Mouse (Mus musculus): Measurements from ENCODE around the gene Gm26965.
"Not testable (repeated sequence)": the region's sequence is repeated elsewhere in the genome, so short reads cannot be mapped to it uniquely, and the experiment has no call there.

The Gm26965 gene

DNA sequence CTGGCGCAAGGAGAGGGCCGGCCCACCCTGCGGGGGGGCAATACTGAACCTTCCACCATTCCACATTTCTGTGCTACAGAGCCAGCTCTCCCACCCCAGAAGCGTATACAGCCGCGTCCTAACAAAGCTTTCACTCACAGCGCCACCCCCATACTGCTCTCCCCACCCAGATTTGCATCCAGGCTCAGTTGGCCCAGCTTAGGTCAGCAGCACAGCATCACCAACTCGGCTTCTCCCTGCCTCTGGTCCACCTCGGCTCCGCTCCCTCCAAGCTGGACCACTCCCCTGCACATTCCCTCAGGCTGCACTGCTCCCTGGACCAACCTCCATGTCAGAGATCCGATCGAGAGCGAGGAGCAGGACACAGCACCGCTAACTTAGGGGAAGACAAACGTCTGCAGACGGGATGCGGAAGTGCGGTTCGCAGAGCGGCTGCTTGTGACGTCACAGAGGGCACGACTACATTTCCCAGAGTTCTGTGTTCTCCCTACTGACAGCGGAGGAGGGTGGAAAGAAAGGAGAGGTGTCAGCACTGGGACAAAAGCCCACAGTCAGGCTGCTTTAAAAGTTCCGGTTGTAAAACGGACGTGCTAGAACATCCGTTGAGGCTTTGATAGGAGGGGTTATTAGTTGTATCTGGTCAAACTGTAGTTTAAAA, at the start of gene Gm26965, which contains the start of gene Zfp87:
Gm26965 (minus strand) TSS at position 399 of the 658 bp plus-strand sequence.
Zfp87 (minus strand) TSS at position 425 of the 658 bp plus-strand sequence.
- in situ Hi-C loops (cut with MboI): no loop called here

DNA sequence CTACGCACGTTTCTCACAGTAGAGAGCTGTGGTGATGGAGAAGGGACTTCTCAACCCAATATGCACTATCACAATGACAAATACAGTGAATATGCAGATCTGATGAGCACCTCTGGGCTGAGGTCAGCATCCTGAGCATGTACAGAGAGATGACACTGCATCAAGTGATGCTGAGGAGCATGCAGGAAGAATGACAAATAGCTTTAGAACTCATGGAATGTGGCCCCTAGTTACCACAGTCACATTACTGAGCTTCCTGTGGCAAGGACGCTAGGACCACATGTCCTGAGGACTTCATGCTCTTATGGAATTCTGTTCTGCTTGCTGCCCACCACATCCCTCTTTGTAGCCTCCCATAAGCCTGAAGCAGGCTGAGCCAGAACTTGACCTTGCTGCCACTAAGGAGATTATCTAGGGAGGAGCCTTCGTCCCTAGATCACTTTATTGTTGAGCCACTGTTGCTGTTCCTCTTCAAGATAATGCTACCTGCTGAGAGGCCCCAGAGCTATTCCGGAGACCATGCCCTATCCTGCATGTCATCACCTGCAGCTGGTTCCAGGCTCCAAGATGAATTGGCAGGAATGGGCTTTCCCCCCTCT, 46.7 kb upstream of the Gm26965 start:
- in situ Hi-C loops (cut with MboI): no loop called here

DNA sequence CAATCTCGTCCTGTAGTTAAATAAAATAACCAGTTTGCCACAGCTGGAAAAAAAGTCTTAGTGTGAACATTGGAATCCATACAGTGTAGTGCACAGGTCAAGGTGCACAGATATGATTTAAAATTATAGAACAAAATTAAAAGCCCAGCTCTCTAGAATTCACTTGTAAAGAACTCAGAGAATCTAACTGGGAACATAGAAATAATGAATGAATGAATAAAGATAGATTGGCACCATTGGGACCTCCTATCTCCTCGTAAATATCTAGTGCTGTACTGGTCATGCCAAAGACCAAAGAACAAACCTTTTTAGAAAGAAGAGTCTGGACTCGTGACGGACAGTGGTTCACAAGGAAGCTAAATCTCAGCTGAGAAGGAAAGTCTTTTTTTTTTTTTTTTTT, 27.8 kb upstream of the Gm26965 start, which contains the start of gene Zfp748:
Zfp748 (minus strand) TSS at position 101 of the 400 bp plus-strand sequence.
- in situ Hi-C loops (cut with MboI): no loop called here

DNA sequence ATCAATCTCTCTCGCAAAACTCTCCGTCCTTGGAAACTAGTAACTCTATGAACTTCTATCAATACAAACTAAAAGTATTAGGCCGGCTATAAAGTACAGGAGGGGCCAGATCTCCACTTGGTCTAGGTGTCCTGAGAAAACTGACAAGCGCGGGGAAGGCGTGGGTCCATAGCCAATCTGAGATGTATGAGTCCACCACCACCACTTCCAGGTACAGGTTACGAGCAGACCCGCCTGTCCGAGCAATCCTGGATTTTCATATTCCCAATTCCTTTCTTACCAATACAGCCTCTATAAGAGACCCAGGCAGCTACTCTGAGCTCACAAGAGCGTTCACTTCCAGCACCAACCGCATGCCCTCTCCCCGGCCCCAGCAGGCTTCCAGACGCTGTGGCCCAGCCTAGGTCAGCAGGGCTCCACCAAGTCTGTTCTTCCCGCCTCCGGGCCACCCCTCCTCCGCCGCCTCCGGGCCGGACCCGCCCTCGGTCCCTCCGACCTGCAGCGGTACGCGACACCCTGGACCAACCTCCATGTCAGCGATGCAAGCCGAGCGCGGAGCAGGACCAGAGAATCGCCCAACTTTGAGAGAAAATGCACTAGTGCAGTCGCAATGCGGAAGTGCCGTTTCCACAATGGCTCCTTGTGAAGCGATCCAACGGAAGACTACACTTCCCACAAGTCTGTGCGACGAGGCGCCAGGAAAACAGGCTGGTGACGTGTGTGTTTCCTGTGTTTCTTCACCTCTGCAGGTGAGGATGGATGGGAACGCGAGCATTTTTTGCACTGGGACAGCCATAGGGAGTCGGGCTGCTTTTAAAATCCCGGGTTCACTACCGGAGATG, 26.8 kb upstream of the Gm26965 start:
- in situ Hi-C loops (cut with MboI): no loop called here

DNA sequence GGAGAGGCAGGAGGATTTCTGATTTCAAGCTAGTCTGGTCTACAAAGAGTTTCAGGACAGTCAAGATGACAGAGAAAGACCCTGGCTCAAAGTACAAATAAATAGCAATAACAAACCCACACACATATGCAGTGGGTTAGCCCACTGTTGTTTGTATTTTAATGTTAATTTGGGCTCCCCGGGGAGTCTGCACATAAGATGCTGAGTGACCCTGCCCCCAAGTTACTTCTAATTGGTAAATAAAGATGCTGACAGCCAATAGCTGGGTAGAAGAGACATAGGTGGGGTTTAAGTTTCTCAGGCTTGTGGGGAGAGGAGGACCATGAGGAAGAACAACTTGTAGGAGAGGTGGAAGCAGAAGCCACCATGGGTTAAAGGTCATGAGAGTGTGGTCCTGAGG, 20.0 kb upstream of the Gm26965 start:
- in situ Hi-C loops (cut with MboI): no loop called here

DNA sequence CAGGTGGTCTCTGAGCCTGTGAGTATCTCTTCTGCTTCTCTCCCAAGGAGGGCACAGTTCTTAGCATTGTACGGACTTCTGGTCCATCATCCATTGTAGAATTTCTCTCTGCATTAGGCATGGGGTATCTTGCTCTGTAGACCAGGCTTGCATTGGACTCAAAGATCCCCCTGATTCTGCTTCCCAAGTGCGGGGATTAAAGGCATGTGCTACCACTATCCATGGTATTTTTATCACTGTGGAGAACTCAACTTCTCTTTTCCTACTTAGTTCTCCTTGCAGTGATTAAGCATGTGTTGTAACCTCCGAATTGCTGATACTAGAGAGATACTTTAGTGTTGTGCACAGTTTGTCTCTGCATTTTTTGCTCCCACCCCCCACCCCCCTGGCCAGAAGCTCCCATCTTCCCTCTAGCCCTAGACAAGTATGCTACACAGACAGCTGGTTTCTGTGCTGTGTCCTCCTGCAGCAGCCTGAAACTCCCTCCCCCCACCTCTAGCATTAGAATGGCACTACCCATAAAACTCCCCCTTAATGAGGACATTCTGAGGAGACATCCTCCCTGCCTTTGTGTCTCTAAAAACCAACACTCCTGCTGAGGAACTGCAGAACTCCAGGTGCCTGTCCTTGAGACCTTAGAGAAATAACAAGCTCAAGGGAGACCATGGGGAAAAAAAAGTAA, 1.2 kb upstream of the Gm26965 start:
- in situ Hi-C loops (cut with MboI): no loop called here

DNA sequence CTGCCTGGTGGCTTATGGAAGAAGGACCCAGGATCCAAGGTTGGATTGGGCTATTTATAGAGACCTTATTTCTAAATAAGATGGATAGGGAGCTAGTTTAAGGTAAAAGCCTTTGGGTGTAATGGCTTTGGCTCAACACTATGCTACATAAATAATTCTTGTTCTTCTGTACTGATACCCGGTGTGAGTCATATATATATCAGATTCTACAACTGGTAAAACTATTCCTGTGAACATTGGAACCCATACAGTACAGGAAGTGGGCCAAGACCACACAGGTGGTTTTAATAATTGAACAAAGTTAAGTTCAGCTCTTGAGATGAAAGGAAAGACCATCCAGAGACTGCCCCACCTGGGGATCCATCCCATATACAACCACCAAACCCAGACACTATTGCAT, 25.0 kb downstream of the Gm26965 start:
- in situ Hi-C loops (cut with MboI): no loop called here

DNA sequence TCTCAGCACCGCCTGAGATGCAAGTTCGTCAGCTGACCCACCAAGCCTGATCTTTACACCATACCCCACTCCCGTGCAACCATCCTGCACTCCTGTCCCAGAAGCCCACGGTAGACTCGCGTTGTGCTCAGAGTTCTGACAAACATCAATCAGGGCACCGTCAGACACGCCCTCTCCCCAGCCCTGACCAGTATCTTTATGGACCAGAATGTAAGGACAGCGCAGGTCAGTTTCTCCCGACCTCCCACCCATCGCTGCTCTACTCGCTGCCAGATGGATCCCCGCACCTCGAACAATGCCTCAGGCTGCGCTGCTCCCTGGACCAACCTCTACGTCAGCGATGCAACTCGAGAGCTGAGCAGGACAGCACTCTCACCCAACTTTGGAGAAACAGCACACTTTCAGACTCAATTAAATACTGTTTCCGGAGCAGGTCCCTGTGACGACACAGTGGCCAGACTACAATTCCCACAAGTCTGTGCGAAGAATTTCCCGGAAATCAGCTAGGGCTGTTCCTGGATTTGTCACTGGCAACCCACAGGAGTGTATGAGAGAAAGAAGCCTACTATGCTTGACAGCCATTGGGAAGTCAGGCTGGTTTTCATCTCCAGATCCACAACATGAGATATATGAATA, 25.7 kb downstream of the Gm26965 start, which contains the start of gene Zfp58:
Zfp58 (minus strand) TSS at position 472 of the 636 bp plus-strand sequence.
- in situ Hi-C loops (cut with MboI): no loop called here

DNA sequence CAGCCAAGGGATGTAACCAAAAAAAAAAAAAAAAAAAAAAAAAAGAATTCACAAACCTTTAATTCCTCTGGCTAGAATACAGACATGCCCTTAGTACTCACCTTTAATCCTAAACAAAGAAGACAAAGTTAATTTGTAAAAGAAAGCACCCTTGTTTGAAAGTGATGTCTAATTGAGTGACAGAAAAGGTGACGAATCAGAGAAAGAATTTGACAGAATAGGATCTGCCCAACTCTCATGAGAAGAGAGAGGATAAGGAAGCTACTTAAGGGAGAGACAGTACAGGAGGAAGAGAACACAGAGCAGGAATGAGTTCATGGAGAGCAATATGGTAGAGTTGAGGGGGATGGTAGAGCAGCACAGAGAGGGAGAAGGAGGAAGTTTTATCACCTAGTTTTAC, 30.3 kb downstream of the Gm26965 start:
- in situ Hi-C loops (cut with MboI): no loop called here

DNA sequence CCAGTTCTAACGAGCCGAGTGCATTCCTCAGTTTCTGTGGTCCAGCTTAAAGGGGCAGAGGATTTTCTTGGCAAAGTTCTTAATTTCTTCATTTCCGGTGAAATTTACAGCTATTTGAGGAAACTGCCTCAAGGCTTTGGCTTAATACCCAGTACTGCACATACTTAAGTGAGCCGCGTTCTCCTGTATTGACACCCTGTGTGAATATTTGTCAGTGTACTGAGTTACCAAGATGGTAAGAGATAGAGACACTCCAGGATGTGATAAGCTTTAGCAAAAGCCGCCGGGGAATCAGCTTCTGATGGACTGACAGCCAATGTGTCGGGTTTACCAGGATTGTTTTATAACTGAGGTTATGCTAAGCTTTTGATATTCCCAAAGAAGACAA, 41.5 kb downstream of the Gm26965 start:
- in situ Hi-C loops (cut with MboI): no loop called here

DNA sequence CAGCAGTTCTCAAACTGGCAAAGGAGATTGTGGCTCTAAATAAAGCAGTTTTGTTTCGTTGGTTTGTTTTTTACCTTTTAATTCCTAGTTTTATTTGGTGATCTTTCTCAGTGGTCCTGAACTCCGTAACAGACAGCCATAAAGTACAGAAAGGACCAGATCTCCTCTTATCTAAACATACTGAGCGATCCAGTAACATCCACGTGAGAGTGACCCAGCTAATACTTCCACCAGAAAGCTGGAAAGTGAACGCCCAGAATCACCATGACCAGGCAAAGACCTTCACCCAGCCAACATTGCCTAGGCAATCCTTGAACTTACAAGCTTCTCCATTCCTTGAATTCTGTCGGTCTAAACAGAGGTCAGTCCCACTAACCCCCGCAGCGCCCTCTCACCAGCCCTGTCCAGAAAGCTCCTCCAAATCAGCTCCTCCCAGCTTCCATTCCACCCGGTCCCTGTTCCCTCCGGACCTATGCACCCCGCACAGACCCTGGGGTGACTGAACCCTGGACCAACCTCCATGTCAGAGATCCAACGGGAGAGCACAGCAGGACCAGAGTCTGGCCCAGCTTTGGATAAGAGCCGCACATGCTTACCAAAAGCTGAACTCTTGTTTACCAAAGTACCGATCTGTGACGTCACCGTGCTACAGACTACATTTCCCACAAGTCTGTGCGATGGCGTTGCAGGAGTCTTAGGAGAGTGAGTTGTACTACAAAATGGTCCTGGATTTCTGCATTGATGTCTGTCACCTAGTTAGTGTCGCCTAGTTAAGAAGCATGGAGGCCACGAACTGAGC, 42.1 kb downstream of the Gm26965 start, which contains the start of gene Zfp874b:
Zfp874b (minus strand) TSS at position 634 of the 799 bp plus-strand sequence.
- in situ Hi-C loops (cut with MboI): no loop called here

DNA sequence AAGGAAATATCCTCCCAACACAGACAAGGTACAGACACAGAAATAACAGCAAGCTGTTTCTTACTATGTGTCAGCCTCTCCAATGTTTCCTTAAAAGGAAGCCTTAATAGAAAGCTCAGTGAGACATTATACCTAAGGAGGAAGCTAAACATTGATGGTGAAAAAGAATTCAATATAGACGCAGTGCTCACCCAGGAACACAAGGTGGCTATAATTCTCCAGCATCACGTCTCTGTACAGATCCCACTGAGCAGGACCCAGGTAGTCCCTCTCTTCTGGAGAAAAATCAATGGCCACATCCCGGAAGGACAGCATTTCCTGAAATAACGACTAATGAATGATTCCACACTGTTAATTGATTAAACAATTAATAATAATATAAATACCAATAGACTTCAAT, 44.4 kb downstream of the Gm26965 start:
- in situ Hi-C loops (cut with MboI): no loop called here

DNA sequence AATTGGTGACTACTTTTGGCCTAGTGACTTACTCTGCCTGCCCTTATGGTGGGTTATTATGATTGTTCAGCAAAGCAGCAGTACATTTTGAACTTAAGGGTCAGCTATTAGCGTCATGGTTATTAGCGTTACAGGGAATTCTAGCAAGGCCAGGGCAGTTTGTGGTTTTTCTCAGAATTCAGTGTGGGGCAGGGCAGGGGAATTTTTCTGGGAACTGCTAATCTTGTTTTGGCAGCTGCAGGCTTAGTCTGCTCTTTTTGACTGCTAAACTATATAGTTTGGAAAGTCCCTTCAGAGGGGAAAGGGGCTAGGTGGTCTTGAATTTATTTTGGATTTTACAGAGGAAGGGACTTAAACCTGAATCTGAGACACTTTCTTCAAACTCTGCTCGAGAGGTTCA, 56.7 kb downstream of the Gm26965 start:
- in situ Hi-C loops (cut with MboI): no loop called here

DNA sequence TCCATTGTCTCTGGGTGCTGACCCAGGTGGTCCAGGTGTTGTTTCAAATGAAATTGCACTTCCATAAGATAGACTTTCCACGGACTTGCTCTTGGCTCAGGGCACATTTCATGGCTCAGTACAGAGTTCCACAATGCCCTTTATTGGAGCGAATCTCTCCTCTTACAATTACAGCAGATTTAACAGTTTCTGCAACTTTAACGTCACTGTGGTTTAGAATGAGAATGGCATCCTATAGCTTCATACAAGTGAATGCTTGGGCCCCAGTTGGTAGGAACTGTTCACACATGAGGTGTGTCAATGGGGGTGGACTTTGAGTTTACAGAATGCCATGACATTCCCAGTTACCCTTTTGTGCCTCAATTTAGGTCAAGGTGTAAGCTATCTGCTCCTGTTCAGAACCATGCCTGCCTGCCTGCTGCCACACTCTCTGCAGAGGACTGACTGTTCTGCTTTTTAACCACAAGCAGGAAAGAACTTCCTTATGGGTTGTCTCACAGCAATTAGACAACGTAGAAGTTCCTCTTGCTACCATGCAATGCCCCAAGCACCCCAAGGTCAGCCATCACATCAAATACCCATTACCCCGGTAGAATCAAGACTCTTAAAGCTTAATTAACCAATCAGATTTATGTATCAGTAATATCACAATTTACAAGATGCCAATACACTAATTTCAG, 62.3 kb downstream of the Gm26965 start:
- in situ Hi-C loops (cut with MboI): not testable (repeated sequence)

DNA sequence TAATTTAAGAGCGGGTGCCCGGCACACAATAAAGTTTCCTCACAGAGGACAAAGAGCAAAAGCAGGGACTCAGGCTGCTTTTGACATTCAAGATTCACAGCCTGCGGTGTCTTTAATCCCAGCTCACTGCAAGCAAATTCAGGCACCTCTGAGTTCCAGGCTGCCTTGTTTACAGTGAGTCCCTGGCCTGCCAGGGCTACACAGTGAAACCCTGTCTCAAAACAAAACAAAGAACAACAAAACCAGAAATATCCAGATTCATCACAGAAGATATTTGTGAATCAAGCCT, 74.0 kb downstream of the Gm26965 start:
- in situ Hi-C loops (cut with MboI): no loop called here

DNA sequence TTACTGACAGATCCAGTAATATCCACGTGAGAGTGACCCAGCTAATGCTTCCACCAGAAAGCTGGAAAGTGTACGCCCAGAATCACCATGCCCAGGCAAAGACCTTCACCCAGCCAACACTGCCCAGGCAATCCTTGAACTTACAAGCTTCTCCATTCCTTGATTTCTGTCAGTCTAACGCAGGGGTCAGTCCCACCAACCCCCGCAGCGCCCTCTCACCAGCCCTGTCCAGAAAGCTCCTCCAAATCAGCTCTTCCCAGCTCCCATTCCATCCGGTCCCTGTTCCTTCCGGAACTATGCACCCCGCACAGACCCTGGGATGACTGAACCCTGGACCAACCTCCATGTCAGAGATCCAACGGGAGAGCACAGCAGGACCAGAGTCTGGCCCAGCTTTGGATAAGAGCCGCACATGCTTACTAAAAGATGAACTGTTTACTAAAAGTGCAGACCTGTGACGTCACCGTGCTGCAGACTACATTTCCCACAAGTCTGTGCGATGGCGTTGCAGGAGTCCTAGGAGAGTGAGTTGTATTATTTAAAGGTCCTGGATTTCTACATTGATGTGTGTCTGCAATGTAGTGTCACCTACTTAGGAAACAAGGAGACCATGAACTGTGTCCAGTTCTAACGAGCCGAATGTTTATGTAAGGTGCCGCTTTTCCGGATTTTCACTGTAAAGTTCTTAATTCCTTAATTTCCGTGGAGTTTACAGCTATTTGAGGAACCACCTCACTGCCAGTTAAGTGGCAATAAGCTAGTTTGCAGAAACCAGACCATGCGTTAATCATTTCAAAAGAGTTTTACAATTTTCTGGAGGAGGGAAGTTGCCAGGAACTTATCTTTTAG, 74.6 kb downstream of the Gm26965 start, which contains the start of gene Zfp874a:
Zfp874a (minus strand) TSS at position 453 of the 849 bp plus-strand sequence.
- in situ Hi-C loops (cut with MboI): no loop called here

Data from mature B cell (primary cell).